Mouse (Mus musculus) ovary, adult 18-20 months (tissue): ENCODE data around the gene Nop58.
"Not testable (repeated sequence)": the region's sequence is repeated elsewhere in the genome, so short reads cannot be mapped to it uniquely, and the experiment has no call there.

Experiments used
- DNase-seq: peaks from one replicate; pipeline ENCODE4 v3.0.0; 2022; ENCODE audit warnings: low spot score, mixed read lengths

Nop58 gene

GRCm38 (mm10) chr1:59719900-59720299, 35.1 kb downstream of the Nop58 start:
- no peak for DNase-seq

GRCm38 (mm10) chr1:59725661-59726060, 40.9 kb downstream of the Nop58 start:
- DNase-seq, result no peak

- DNase-seq, result no peak
Measured at GRCm38 (mm10) chr1:59730106-59730505, 45.3 kb downstream of the Nop58 start.

GRCm38 (mm10) chr1:59730737-59731136, 46.0 kb downstream of the Nop58 start:
- no peak for DNase-seq

GRCm38 (mm10) chr1:59734076-59734475, 49.3 kb downstream of the Nop58 start:
- DNase-seq, result no peak

GRCm38 (mm10) chr1:59738768-59739414, 54.1 kb downstream of the Nop58 start:
- no peak for DNase-seq

- DNase-seq, result no peak
Measured at GRCm38 (mm10) chr1:59739577-59740354, 55.0 kb downstream of the Nop58 start.

GRCm38 (mm10) chr1:59749047-59749446, 64.3 kb downstream of the Nop58 start:
- DNase-seq, result no peak

GRCm38 (mm10) chr1:59749724-59750123, 65.0 kb downstream of the Nop58 start:
- not testable (repeated sequence) for DNase-seq

GRCm38 (mm10) chr1:59755298-59755697, 70.5 kb downstream of the Nop58 start:
- no peak for DNase-seq

GRCm38 (mm10) chr1:59758325-59758724, 73.6 kb downstream of the Nop58 start:
- no peak for DNase-seq

- DNase-seq, result peak; percentile 13
Measured at GRCm38 (mm10) chr1:59762208-59762607, 77.4 kb downstream of the Nop58 start.

- peak; percentile 31 for DNase-seq
Measured at GRCm38 (mm10) chr1:59762651-59763163, 77.9 kb downstream of the Nop58 start.

- DNase-seq, result peak; percentile 90
Measured at GRCm38 (mm10) chr1:59763164-59763768, 78.5 kb downstream of the Nop58 start, which contains the start of gene Bmpr2. Gene Bmpr2, plus strand, starts transcription at chr1:59763400.

GRCm38 (mm10) chr1:59763781-59764251, 79.0 kb downstream of the Nop58 start:
- DNase-seq, result peak; percentile 29

GRCm38 (mm10) chr1:59764407-59764971, 79.7 kb downstream of the Nop58 start:
- peak; percentile 9 for DNase-seq

- DNase-seq, result no peak
Measured at GRCm38 (mm10) chr1:59765279-59765678, 80.5 kb downstream of the Nop58 start.

GRCm38 (mm10) chr1:59766626-59767025, 81.9 kb downstream of the Nop58 start:
- DNase-seq, result no peak
